Mouse (Mus musculus) lung, postnatal 4 days (tissue): ENCODE measurements around the gene Gramd1b.

Experiments used
- DNase-seq, 2 experiments: peaks; one replicate each; pipeline ENCODE4 v3.0.0; 2021

Gene Gramd1b

GRCm38 (mm10) chr9:40245974-40246665, 285.1 kb downstream of the Gramd1b start:
- no peak for DNase-seq

- no peak for DNase-seq
Measured at GRCm38 (mm10) chr9:40245466-40245865, 285.7 kb downstream of the Gramd1b start.
